Mouse (Mus musculus): ENCODE results near the gene Ints12. TPM values are rescaled to one million over a fixed set of nuclear protein-coding genes. Genes with fewer than 3 reads are reported as not detected.

The Ints12 gene
- polyA plus RNA-seq, 1 experiment from 2014 or later = 22.7 TPM

GRCm38 (mm10) chr3:133154683-133155082 lies 63.0 kb downstream of the Ints12 start:
- peak; percentile 36 for DNase-seq (ENCODE audit: low spot score)

DNA sequence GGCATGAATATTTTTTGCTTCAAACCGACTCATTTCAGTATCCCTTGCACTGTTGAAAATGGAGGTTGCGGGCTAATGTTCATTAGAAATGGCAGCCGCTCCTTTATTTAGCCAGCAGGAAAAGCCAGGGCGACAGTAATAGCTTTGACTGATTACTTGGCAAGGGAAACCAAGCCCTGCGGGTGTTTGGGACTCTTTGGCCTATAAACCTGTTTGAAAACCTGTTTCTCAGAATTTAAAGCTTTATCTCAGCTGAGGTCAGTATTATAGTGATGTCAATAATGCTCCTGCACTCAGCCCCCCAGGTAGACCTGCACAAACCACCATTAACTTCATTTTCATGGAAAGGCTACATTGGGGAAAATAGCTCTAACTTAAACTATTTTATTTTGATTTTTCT lies 66.6 kb downstream of the Ints12 start:
- Histone ChIP-seq H3K4me3 (no peak overlapping the region), H3K9me3 (replicated peaks) (no peaks in the 10 kb centered on the region), H3K27me3 (ENCODE audit: low read depth, poor library complexity, severe bottlenecking) (no peaks in the 10 kb centered on the region), H3K27ac (replicated peaks) (no peak overlapping the region), H3K36me3 (no peaks in the 10 kb centered on the region), H3K4me1 (peaks cover 12% of the 10 kb centered on the region)
- DNase-seq (ENCODE audit: low spot score) = no peak
- WGBS = 88% methylated on average over 5 of the region's 5 CpGs

More at GRCm38 (mm10) chr3:133154683-133155082, 63.0 kb downstream of the Ints12 start:
- Histone ChIP-seq H3K4me1 (peaks cover 8% of the 10 kb centered on the region), H3K4me3 (no peak overlapping the region), H3K9me3 (replicated peaks) (no peaks in the 10 kb centered on the region), H3K36me3 (no peaks in the 10 kb centered on the region), H3K27ac (replicated peaks) (peak overlapping the region; percentile 52), H3K27me3 (ENCODE audit: low read depth, poor library complexity, severe bottlenecking) (no peaks in the 10 kb centered on the region)
- WGBS = 52% methylated on average over 8 of the region's 8 CpGs

Other genes starting within 250 kb of the Ints12 start
- 9.0 and 10.2 TPM in 2 replicates for gene Npnt, start 141.5 kb upstream of the Ints12 start, polyA plus RNA-seq (2016; fragmentation: Nextera tagmentation; extraction: Ambion mirVana)
- 8.0 and 8.3 TPM in 2 replicates for gene Gstcd, start 193 bp downstream of the Ints12 start, polyA plus RNA-seq (2016; fragmentation: Nextera tagmentation; extraction: Ambion mirVana)
- 0.05 TPM in 1 of 2 replicates, not detected in the other for gene Arhgef38, start 143.1 kb downstream of the Ints12 start, polyA plus RNA-seq (2016; fragmentation: Nextera tagmentation; extraction: Ambion mirVana)
- gene Ppa2, start 218.3 kb downstream of the Ints12 start, polyA plus RNA-seq (2016; fragmentation: Nextera tagmentation; extraction: Ambion mirVana) = 87.6 and 91.6 TPM in 2 replicates

All from midbrain, embryonic 10.5 days (tissue).